Mouse (Mus musculus) liver, postnatal 0 days (tissue): ENCODE data around the gene Klrc1.

Experiments
- CTCF ChIP-seq: sonication (generic); IDR thresholded peaks from 2 replicates; pipeline ENCODE4 v1.5.1; 2016; ENCODE audit warnings: antibody characterized with exemption, low read depth
- EP300 ChIP-seq: IDR thresholded peaks from 2 replicates; pipeline ENCODE4 v1.6.1; 2016; ENCODE audit warnings: antibody characterized with exemption, low read depth, mild to moderate bottlenecking

- TF ChIP-seq CTCF = no peak
- TF ChIP-seq EP300 = no peak
Observed at GRCm38 (mm10) chr6:129721390-129721789, 42.6 kb upstream of the Klrc1 start.
